Mouse (Mus musculus) olfactory bulb, adult 2 months (tissue): ENCODE data around the gene Hyal3. TPM values are rescaled to one million over a fixed set of nuclear protein-coding genes. Genes with fewer than 3 reads are reported as not detected.

Experiments used
- H3K27ac ChIP-seq: fragments of 200-500 bp; 2 replicates; pipeline ENCODE4 v1.5.1; 2012; ENCODE audit warnings: low read depth, low read length; ENCODE audit not compliant: insufficient read depth
- H3K4me1 ChIP-seq: fragments of 200-500 bp; 2 replicates; pipeline ENCODE4 v1.6.1; 2012; ENCODE audit warnings: low read length; ENCODE audit not compliant: control insufficient read depth, insufficient read depth
- H3K4me3 ChIP-seq: fragments of 200-500 bp; 2 replicates; pipeline ENCODE4 v1.5.1; 2012; ENCODE audit warnings: mild to moderate bottlenecking, low read depth, low read length, moderate library complexity; ENCODE audit not compliant: insufficient read depth
- CTCF ChIP-seq: fragments of 200-500 bp; IDR thresholded peaks from 2 replicates; pipeline ENCODE4 v1.5.1; 2012; ENCODE audit warnings: low read depth, mild to moderate bottlenecking, low read length, moderate library complexity; ENCODE audit not compliant: insufficient read depth
- POLR2A ChIP-seq: fragments of 200-500 bp; IDR thresholded peaks from 2 replicates; pipeline ENCODE4 v1.6.1; 2012; ENCODE audit warnings: mild to moderate bottlenecking, low read depth, low read length, moderate library complexity; ENCODE audit not compliant: insufficient read depth
- WGBS: fragments of 180-500 bp; shearing (Covaris S2); methylation state at CpG from one replicate; pipeline ENCODE4 v1.1.7; 2018; 5-methylcytosine and 5-hydroxymethylcytosine counted together
- polyA plus RNA-seq: library from polyadenylated mRNA; stranded (reverse); fragments of >200 nt; gene quantifications from 2 replicates; pipeline ENCODE4 v1.2.4, GENCODE M21; 2012; ENCODE audit warnings: low replicate concordance; ENCODE audit not compliant: missing spikeins, insufficient read depth, insufficient read length

Gene Hyal3
- polyA plus RNA-seq, 1 experiment: not detected

- no peak for TF ChIP-seq POLR2A
- TF ChIP-seq CTCF: no peak
- 96% methylated on average over 10 of the region's 10 CpGs for WGBS
- no peak overlapping the region for H3K4me3 ChIP-seq
- no peak overlapping the region for H3K27ac ChIP-seq
- H3K4me1 ChIP-seq: peaks cover 36% of the 10 kb centered on the region
These were observed 31.8 kb upstream of the Hyal3 start for GRCm38 (mm10) chr9:107548820-107549219.

GRCm38 (mm10) chr9:107549297-107550074 is 31.1 kb upstream of the Hyal3 start:
- no peak overlapping the region for H3K4me3 ChIP-seq
- 92% methylated on average over 20 of the region's 20 CpGs for WGBS
- TF ChIP-seq CTCF (no peak), POLR2A (no peak)
- H3K4me1 ChIP-seq: peaks cover 39% of the 10 kb centered on the region
- H3K27ac ChIP-seq: no peak overlapping the region

- Histone ChIP-seq H3K4me1 (peaks cover 35% of the 10 kb centered on the region), H3K27ac (no peak overlapping the region), H3K4me3 (no peak overlapping the region)
- 79% methylated on average over 23 of the region's 23 CpGs for WGBS
- no peak for TF ChIP-seq CTCF
- no peak for TF ChIP-seq POLR2A
These were observed 30.0 kb upstream of the Hyal3 start for GRCm38 (mm10) chr9:107550491-107551116.

- H3K4me3 ChIP-seq: peak within 1 kb of the TSS; percentile 32
- H3K4me1 ChIP-seq: peaks cover 37% of the 10 kb centered on the region
- no peak for TF ChIP-seq CTCF
- TF ChIP-seq POLR2A: no peak
- 20% methylated on average over 63 of the region's 63 CpGs for WGBS
- no peak within 1 kb of the TSS for H3K27ac ChIP-seq
These were observed 29.3 kb upstream of the Hyal3 start, which contains the start of gene Rassf1 for GRCm38 (mm10) chr9:107551117-107551889. Gene Rassf1 (plus strand): TSS chr9:107551555.

GRCm38 (mm10) chr9:107551890-107552355 is 28.7 kb upstream of the Hyal3 start:
- Histone ChIP-seq H3K4me3 (peak overlapping the region; percentile 32), H3K4me1 (peaks cover 33% of the 10 kb centered on the region), H3K27ac (no peak overlapping the region)
- 63% methylated on average over 8 of the region's 8 CpGs for WGBS
- TF ChIP-seq CTCF (no peak), POLR2A (no peak)

- WGBS: 84% methylated on average over 5 of the region's 5 CpGs
- Histone ChIP-seq H3K4me3 (no peak overlapping the region), H3K4me1 (peaks cover 25% of the 10 kb centered on the region), H3K27ac (no peak overlapping the region)
- TF ChIP-seq CTCF: no peak
- no peak for TF ChIP-seq POLR2A
These were observed 27.8 kb upstream of the Hyal3 start for GRCm38 (mm10) chr9:107552690-107553393.

GRCm38 (mm10) chr9:107553541-107554318 is 26.9 kb upstream of the Hyal3 start:
- 10% methylated on average over 37 of the region's 37 CpGs for WGBS
- peaks cover 23% of the 10 kb centered on the region for H3K4me1 ChIP-seq
- TF ChIP-seq POLR2A (no peak), CTCF (no peak)
- peak overlapping the region; percentile 80 for H3K4me3 ChIP-seq
- no peak overlapping the region; the same call in 1 of the 2 replicates for H3K27ac ChIP-seq

- Histone ChIP-seq H3K27ac (peak overlapping the region; percentile 87), H3K4me3 (peak overlapping the region; percentile 80), H3K4me1 (peaks cover 23% of the 10 kb centered on the region)
- TF ChIP-seq POLR2A (peak; percentile 94), CTCF (no peak)
- under 1% methylated on average over 53 of the region's 53 CpGs for WGBS
These were observed 26.2 kb upstream of the Hyal3 start for GRCm38 (mm10) chr9:107554319-107554825.
